ENCODE assay signal across 8 mouse cellular contexts in the genomic region with DNA sequence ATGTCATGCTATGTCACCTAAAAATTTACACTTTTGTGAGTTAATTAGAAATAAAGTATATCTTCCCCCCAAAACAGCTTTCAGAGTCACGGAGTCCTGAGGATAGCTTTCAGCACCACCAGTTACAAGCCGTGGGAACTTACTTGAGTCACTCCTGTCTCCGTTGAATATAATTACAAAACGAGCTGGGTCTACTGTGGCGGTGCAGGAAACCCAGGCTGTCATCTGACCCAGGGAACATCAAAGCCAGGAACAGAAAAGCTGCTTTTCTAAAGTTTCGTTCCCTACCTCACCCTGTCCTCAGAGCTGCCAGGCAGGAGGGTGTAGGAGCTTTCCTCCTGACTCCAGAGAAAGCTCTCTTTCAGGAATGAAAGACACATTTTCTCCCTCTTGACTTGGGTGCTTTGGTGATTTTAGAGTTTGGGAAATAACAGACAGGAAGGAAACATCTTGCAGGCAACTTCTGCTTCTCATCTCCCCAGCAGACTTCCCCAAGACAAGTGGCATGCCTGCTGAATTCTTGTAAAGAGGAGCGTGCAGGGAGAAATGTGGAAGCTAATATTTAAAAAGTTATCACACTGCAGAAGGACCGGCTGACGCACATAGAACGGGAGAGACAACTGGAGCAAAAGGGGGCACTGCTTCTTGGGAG. TPM values are rescaled to one million over a fixed set of nuclear protein-coding genes. Genes with fewer than 3 reads are reported as not detected.
DNase-seq lines count a peak whose midpoint lies in the region; ATAC-seq and TF ChIP-seq lines count a peak whose summit lies in the region.

No protein-coding gene starts in this region.

- H3K9me3 ChIP-seq in intestine, embryonic 15.5 days = no peaks in the 10 kb centered on the region
- H3K9me3 ChIP-seq in intestine, embryonic 16.5 days (ENCODE audit: control insufficient read depth, low read length) = no peaks in the 10 kb centered on the region
- H3K9me3 ChIP-seq in CH12.LX (replicated peaks; ENCODE audit: low read length) = no peaks in the 10 kb centered on the region
- H3K9me3 ChIP-seq in liver, embryonic 16.5 days (replicated peaks; ENCODE audit: control insufficient read depth, low read length) = no peaks in the 10 kb centered on the region
- H3K9me3 ChIP-seq in hindbrain, embryonic 12.5 days (replicated peaks) = no peaks in the 10 kb centered on the region

- no peak overlapping the region; the same call in 1 of the 2 replicates for H3K4me2 ChIP-seq in intestine, embryonic 15.5 days (replicated peaks)
- no peak overlapping the region for H3K4me2 ChIP-seq in intestine, embryonic 16.5 days (ENCODE audit: low read depth, low read length)
- H3K4me2 ChIP-seq in CH12.LX (ENCODE audit: insufficient read depth, low read depth, poor library complexity, severe bottlenecking) = peak overlapping the region; percentile 22; the same call in 1 of the 2 replicates
- H3K4me2 ChIP-seq in liver, embryonic 16.5 days (ENCODE audit: low read depth, low read length) = no peak overlapping the region; the same call in 1 of the 2 replicates
- no peak overlapping the region for H3K4me2 ChIP-seq in hindbrain, embryonic 12.5 days (replicated peaks)

- TF ChIP-seq EP300 in CH12.LX (IDR thresholded peaks at IDR 0.05; ENCODE audit: low read length) = no peak
- TF ChIP-seq EP300 in heart, adult 2 months (IDR thresholded peaks at IDR 0.05; ENCODE audit: insufficient read depth, low read depth, low read length) = no peak

- 0 out of 2 replicates have a peak overlapping the region, but pooled peaks have one; percentile 27 for H3K27ac ChIP-seq in intestine, embryonic 15.5 days
- H3K27ac ChIP-seq in intestine, embryonic 16.5 days (ENCODE audit: low read length) = no peak overlapping the region
- no peak overlapping the region for H3K27ac ChIP-seq in CH12.LX (ENCODE audit: insufficient read depth, low read depth)
- peak overlapping the region; percentile 79 for H3K27ac ChIP-seq in heart, adult 2 months
- H3K27ac ChIP-seq in liver, embryonic 16.5 days (ENCODE audit: low read length) = peak overlapping the region; percentile 65
- H3K27ac ChIP-seq in hindbrain, embryonic 12.5 days = no peak overlapping the region

- H3K27me3 ChIP-seq in intestine, embryonic 15.5 days (replicated peaks) = no peaks in the 10 kb centered on the region
- H3K27me3 ChIP-seq in intestine, embryonic 16.5 days (replicated peaks; ENCODE audit: control insufficient read depth, insufficient read depth, low read length) = no peaks in the 10 kb centered on the region
- H3K27me3 ChIP-seq in CH12.LX (replicated peaks) = no peaks in the 10 kb centered on the region
- no peaks in the 10 kb centered on the region for H3K27me3 ChIP-seq in heart, adult 2 months (ENCODE audit: control insufficient read depth, insufficient read depth, low read length)
- no peaks in the 10 kb centered on the region for H3K27me3 ChIP-seq in liver, embryonic 16.5 days (ENCODE audit: control insufficient read depth, insufficient read depth, low read depth, low read length)
- 0 out of 2 replicates have a peak, but pooled peaks cover 3% of the 10 kb centered on the region for H3K27me3 ChIP-seq in hindbrain, embryonic 12.5 days

- no peaks in the 10 kb centered on the region for H3K79me2 ChIP-seq in CH12.LX (replicated peaks; ENCODE audit: control insufficient read depth, extremely low read depth, insufficient read depth, poor library complexity, severe bottlenecking)
- H3K79me2 ChIP-seq in heart, adult 2 months (replicated peaks; ENCODE audit: control insufficient read depth, insufficient read depth, low read length) = no peaks in the 10 kb centered on the region

- H3K9ac ChIP-seq in intestine, embryonic 15.5 days = no peak overlapping the region
- no peak overlapping the region for H3K9ac ChIP-seq in intestine, embryonic 16.5 days (ENCODE audit: low read depth, low read length)
- no peak overlapping the region for H3K9ac ChIP-seq in CH12.LX (ENCODE audit: insufficient read depth, low read depth)
- H3K9ac ChIP-seq in heart, adult 2 months (ENCODE audit: low read depth, low read length) = no peak overlapping the region
- no peak overlapping the region for H3K9ac ChIP-seq in liver, embryonic 16.5 days (ENCODE audit: low read depth, low read length)
- H3K9ac ChIP-seq in hindbrain, embryonic 12.5 days = no peak overlapping the region

- H3K4me1 ChIP-seq in intestine, embryonic 15.5 days (replicated peaks) = peaks cover 12% of the 10 kb centered on the region
- H3K4me1 ChIP-seq in intestine, embryonic 16.5 days (ENCODE audit: control insufficient read depth, insufficient read depth, low read length) = peaks cover 9% of the 10 kb centered on the region
- H3K4me1 ChIP-seq in CH12.LX (ENCODE audit: control insufficient read depth in 1 of 2, insufficient read depth in 2 of 2) = peaks cover 11 to 43% of the 10 kb centered on the region in 2 experiments; a peak in 3 of 4 replicates
- H3K4me1 ChIP-seq in heart, adult 2 months (ENCODE audit: control insufficient read depth, insufficient read depth, low read length) = peaks cover 7% of the 10 kb centered on the region
- peaks cover 12% of the 10 kb centered on the region for H3K4me1 ChIP-seq in liver, embryonic 16.5 days (ENCODE audit: control insufficient read depth, low read depth, low read length)
- peaks cover 7% of the 10 kb centered on the region for H3K4me1 ChIP-seq in hindbrain, embryonic 12.5 days

- no peak for TF ChIP-seq CTCF in CH12.LX (conservative IDR thresholded peaks at IDR 0.05 in 1 of 2, IDR thresholded peaks at IDR 0.05 in 1 of 2; ENCODE audit: low read depth in 2 of 2, low read length in 2 of 2)
- no peak for TF ChIP-seq CTCF in heart, adult 2 months (IDR thresholded peaks at IDR 0.05)

- no peak for TF ChIP-seq POLR2A in CH12.LX (IDR thresholded peaks at IDR 0.05; ENCODE audit: low read depth, low read length)
- TF ChIP-seq POLR2A in heart, adult 2 months (IDR thresholded peaks at IDR 0.05; ENCODE audit: insufficient read depth, low read depth, low read length) = no peak

- no peak overlapping the region for H3K4me3 ChIP-seq in intestine, embryonic 15.5 days (replicated peaks)
- H3K4me3 ChIP-seq in intestine, embryonic 16.5 days (ENCODE audit: low read length) = no peak overlapping the region
- no peak overlapping the region for H3K4me3 ChIP-seq in CH12.LX (replicated peaks in 1 of 3; ENCODE audit: low read depth in 2 of 3, low read length in 2 of 3, poor library complexity in 1 of 3)
- H3K4me3 ChIP-seq in heart, adult 2 months = peak overlapping the region; percentile 3; the same call in 1 of the 2 replicates
- H3K4me3 ChIP-seq in liver, embryonic 16.5 days (ENCODE audit: low read depth, low read length) = no peak overlapping the region
- H3K4me3 ChIP-seq in hindbrain, embryonic 12.5 days = no peak overlapping the region

- no peaks in the 10 kb centered on the region for H3K36me3 ChIP-seq in intestine, embryonic 15.5 days
- H3K36me3 ChIP-seq in intestine, embryonic 16.5 days (ENCODE audit: control insufficient read depth, insufficient read depth, low read length) = no peaks in the 10 kb centered on the region
- no peaks in the 10 kb centered on the region for H3K36me3 ChIP-seq in CH12.LX (replicated peaks in 1 of 2; ENCODE audit: control insufficient read depth in 1 of 2, insufficient read depth in 1 of 2, low read length in 1 of 2)
- H3K36me3 ChIP-seq in heart, adult 2 months (ENCODE audit: control insufficient read depth, insufficient read depth, low read length) = no peaks in the 10 kb centered on the region; the same call in 1 of the 2 replicates
- H3K36me3 ChIP-seq in liver, embryonic 16.5 days (ENCODE audit: control insufficient read depth, insufficient read depth) = no peaks in the 10 kb centered on the region
- no peaks in the 10 kb centered on the region for H3K36me3 ChIP-seq in hindbrain, embryonic 12.5 days

- intact Hi-C loops in heart, adult 2 months (cut with DNase I) = no loop called here

- 31% methylated on average over 10 of the region's 10 CpGs for WGBS in intestine, embryonic 15.5 days
- WGBS in intestine, embryonic 16.5 days = 33% methylated on average over 10 of the region's 10 CpGs
- 21% methylated on average over 10 of the region's 10 CpGs for WGBS in heart, adult 2 months
- WGBS in liver, embryonic 16.5 days (ENCODE audit: insufficient replicate concordance) = 20% methylated on average over 10 of the region's 10 CpGs
- 44% methylated on average over 10 of the region's 10 CpGs for WGBS in hindbrain, embryonic 12.5 days

- in situ Hi-C loops in CH12.LX (cut with MboI; ENCODE audit: low pct_ligation_motif_present, low pct_unique_long_range_greater_than_20kb, low sequenced_read_pairs) = no loop called here

- no peak for DNase-seq in CH12.LX (ENCODE audit: extremely low read depth)
- DNase-seq in heart, adult 2 months = peak; percentile 31 to 33
- no peak for DNase-seq in B cell, adult 2 months

- ATAC-seq in intestine, embryonic 15.5 days = no peak
- ATAC-seq in intestine, embryonic 16.5 days = no peak
- no peak for ATAC-seq in liver, embryonic 16.5 days (ENCODE audit: low read depth)
- no peak for ATAC-seq in hindbrain, embryonic 12.5 days (ENCODE audit: low FRiP score)
- ATAC-seq in megakaryocyte-erythroid progenitor cell, adult 5-6 weeks (replicated peaks; ENCODE audit: low FRiP score, low TSS enrichment, poor library complexity, severe bottlenecking) = no peak

- no peak for TF ChIP-seq RAD21 in CH12.LX (IDR thresholded peaks at IDR 0.05; ENCODE audit: low read depth, low read length)

- dilution Hi-C loops in CH12.LX (cut with MboI; ENCODE audit: extremely low pct_ligation_motif_present, extremely low pct_unique_long_range_greater_than_20kb, low sequenced_read_pairs) = no loop called here

TF ChIP-seq in CH12.LX, 34 proteins besides CTCF, POLR2A, EP300 and RAD21 (continues in another document):
- no peak for TF ChIP-seq GABPA (IDR thresholded peaks at IDR 0.05; ENCODE audit: insufficient replicate concordance, low read depth, low read length)
- no peak for TF ChIP-seq JUND (conservative IDR thresholded peaks at IDR 0.05; ENCODE audit: low read depth, low read length)
- no peak for TF ChIP-seq ZMIZ1 (IDR thresholded peaks at IDR 0.05; ENCODE audit: low read depth, low read length)
- no peak for TF ChIP-seq IRF4 (IDR thresholded peaks at IDR 0.05; ENCODE audit: low read depth, low read length)
- no peak for TF ChIP-seq CHD2 (IDR thresholded peaks at IDR 0.05; ENCODE audit: low read length)

RNA-seq across cellular contexts. Expression of gene Lpin2, which starts 3.7 kb away (rescaled TPM):
- 22.5 and 25.9 TPM in 2 replicates for polyA plus RNA-seq in intestine, embryonic 15.5 days (2015; fragmentation: Nextera tagmentation; extraction: Ambion mirVana)
- 19.2 and 22.7 TPM in 2 replicates for polyA plus RNA-seq in intestine, embryonic 16.5 days (2015; fragmentation: Nextera tagmentation; extraction: Ambion mirVana)
- total RNA-seq in CH12.LX (2012; rRNA removed) (25.1 and 28.1 TPM in 2 replicates), CH12.LX (2014; rRNA removed) (25.4 TPM in 2 replicates)
- polyA plus RNA-seq in CH12.LX (2012; ENCODE audit: insufficient read length, low read depth) = 30.4 and 31.4 TPM in 2 replicates
- total RNA-seq in heart, adult 2 months (2021) = 10 to 100 TPM in 1 of 2 experiments, 1 to 10 TPM in 1; 6.0 to 13.1 TPM
- polyA plus RNA-seq in heart, adult 2 months (2012; rRNA removed) = 3.4 and 4.7 TPM in 2 replicates
- 46.8 and 51.5 TPM in 2 replicates for polyA plus RNA-seq in liver, embryonic 16.5 days (2015; fragmentation: Nextera tagmentation; extraction: Ambion mirVana)
- polyA plus RNA-seq in hindbrain, embryonic 12.5 days (2016; fragmentation: Nextera tagmentation; extraction: Ambion mirVana) = 42.8 and 43.1 TPM in 2 replicates
- total RNA-seq in megakaryocyte-erythroid progenitor cell, adult 5-6 weeks (2014; fragmentation: Nextera tagmentation) = 119 and 153 TPM in 2 replicates
- 129 and 139 TPM in 2 replicates for total RNA-seq in megakaryocyte-erythroid progenitor cell, adult 5-6 weeks (2017)

Comparison
In these comparisons a context has a peak if more than half of its experiments do, and no peak if none do; other contexts are left out.
1. H3K27ac ChIP-seq: peak in intestine, embryonic 15.5 days (single experiment), heart, adult 2 months (single experiment) and liver, embryonic 16.5 days (single experiment); none in intestine, embryonic 16.5 days (single experiment), CH12.LX (single experiment) and hindbrain, embryonic 12.5 days (single experiment).
2. DNase-seq: peak in heart, adult 2 months (2 of 2); none in CH12.LX (single experiment) and B cell, adult 2 months (0 of 2).